Mouse (Mus musculus) lung, postnatal 14 days (tissue): ENCODE measurements around the gene Mylk.
"Not testable (repeated sequence)": the region's sequence is repeated elsewhere in the genome, so short reads cannot be mapped to it uniquely, and the experiment has no call there.

Experiments used
- DNase-seq: peaks from one replicate; pipeline ENCODE4 v3.0.0; 2021

Mylk gene

DNA sequence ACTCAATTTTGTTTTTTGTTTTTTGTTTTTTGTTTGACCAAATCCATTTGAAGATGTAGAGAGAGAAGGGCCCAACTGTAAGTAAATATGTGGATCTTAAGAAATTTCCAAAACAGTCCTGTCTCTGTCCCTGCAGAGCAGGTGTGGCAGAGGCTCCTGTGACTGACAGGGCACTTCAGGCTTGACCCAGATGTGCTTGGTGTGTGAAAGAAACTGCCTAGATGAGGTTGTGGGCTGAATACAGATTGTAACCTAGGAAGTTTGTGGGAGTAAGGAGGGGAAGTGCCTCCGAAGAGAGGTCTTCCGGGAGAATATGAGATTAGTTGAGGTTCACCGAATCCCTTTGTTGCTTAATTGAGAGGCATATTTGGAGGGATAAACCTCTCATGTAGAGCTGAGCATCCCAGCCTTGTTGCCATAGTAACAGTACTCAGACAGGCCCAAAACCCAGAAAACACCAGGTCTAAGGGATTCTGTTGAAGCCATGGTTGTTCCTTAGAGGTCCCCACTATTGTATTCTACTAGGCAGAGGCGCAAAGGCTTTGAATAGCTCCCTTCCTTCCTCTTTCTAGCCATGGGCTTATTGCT is 27.5 kb downstream of the Mylk start:
- DNase-seq = no peak

DNA sequence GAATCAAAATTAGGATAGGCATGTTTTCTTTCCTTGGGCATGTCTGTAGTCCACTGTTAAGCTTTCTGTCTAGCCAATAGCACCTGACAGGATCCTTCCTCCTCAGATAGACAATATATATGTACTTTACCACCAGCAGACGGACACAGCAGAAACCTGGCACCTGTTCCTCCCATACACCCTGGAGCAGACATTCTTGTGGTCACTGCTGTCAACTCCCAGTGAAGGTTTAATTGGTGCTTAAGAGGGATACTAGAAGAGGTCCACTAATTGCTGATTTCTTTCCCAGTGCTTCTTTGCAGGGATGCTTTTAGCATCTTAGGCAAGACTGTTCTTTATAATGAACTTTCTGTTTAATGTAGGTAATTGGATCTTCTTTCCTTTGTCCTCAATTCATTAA is 37.4 kb downstream of the Mylk start:
- DNase-seq = no peak

DNA sequence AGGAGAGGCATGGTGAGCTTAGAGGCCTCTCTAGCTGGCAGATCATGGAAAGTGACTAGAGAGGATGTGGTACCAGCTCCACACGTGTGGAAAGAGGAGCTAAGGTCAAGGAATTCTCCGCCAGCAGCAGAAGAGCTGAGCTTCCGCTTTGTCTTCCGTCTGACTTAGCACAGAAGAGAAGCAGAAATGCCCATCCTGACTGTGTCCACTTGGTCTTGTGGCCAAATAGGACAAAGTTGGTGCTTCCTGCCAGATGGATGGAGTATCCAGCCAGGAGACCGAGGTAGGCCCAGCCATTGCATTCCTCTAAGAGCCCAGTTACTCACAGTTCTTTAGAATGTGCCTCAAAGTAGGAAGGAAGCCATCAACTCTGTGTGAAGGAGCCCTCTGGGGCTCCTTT is 38.5 kb downstream of the Mylk start:
- no peak for DNase-seq

DNA sequence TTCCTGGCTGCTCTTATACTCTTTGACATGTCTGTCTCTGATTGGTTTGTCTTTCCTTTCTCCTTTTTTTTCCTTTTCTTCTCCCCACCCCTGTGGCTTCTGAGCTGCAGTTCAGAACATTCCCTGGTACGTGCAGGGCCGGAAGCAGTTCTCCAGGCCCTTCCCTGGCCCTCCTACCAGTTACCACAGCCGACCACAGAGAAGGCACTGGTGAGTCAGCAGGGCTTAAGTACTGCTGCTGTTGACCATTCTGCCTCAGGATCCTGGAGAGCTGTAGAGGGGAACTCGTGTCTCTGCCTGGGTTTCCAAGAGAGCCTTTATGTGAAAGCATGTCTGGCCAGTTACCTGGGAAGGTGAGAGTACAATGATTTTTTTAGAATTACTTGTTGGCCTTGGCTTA is 39.7 kb downstream of the Mylk start:
- DNase-seq = no peak

DNA sequence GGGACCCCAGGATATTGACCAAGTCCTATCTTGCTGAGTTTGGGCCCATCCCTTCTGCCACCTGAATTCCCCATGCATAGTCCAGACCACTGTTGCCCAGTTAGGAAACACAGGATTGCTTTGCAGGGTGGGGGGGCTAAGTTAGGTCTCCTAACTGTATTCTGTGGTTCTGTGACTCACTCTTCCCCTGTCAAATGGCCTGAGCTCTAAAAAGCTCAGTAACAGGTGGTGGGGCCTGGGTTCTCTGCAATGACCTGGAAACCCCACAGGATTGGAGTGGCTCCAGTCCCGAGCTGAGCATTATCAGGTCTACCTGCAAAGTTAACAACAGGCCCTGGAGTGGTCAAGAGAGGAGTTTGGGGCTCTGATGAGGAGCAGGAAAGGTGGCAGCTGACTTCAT is 47.5 kb downstream of the Mylk start:
- no peak for DNase-seq

GRCm38 (mm10) chr16:34793000-34793399 is 48.0 kb downstream of the Mylk start:
- no peak for DNase-seq

DNA sequence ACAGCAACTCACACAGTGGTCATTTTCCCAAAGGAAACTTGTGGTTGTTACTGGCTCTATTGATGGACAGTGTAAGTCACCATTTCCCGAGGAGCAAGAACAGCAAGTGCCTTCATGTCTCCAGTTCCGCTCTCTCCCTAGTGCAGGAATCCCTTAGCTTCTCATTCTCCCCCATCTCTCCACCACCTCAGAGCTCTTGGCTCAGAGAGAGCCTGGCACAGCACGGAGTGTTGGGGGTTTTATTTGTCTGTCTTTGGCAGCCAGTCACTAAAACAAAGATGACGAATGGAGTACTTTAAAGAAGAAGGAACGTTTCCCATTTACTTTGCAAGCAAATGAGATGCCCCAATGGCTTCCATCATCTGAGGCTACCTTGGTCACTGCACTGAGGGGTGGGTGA is 56.2 kb downstream of the Mylk start:
- no peak for DNase-seq

DNA sequence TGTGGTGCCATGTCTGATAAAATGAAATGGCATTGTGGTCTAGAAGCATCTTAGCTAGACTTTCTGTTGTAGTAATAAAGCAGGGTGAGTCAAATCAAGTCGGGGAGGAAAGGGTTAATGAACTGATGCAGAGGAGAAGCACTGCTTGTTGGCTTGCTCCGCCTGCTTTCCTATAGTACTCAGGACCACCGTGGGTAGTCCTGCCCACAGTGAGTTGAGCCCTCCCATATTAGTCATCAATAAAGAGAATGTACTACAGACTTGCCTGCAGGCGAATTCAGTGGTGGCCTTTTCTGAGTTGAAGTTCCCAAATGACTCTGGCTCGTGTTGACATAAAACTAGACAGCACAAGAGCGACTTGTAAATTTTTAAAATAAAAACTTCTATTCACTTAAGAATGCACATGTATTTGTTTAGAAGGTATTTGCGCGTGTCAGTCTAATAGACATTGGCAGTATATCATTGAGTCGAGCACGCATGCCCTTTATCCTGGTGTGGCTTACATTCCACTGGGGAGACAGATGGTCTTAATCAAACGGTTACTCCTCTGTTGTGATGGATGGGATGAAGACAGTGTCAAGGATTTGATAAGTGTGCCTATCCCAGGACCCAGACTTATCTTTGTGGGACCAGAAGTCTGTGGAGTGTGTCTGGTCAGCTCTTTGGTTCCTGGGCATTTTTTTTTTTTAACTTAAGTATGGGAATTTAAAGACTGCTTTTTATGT is 59.4 kb downstream of the Mylk start:
- no peak for DNase-seq

DNA sequence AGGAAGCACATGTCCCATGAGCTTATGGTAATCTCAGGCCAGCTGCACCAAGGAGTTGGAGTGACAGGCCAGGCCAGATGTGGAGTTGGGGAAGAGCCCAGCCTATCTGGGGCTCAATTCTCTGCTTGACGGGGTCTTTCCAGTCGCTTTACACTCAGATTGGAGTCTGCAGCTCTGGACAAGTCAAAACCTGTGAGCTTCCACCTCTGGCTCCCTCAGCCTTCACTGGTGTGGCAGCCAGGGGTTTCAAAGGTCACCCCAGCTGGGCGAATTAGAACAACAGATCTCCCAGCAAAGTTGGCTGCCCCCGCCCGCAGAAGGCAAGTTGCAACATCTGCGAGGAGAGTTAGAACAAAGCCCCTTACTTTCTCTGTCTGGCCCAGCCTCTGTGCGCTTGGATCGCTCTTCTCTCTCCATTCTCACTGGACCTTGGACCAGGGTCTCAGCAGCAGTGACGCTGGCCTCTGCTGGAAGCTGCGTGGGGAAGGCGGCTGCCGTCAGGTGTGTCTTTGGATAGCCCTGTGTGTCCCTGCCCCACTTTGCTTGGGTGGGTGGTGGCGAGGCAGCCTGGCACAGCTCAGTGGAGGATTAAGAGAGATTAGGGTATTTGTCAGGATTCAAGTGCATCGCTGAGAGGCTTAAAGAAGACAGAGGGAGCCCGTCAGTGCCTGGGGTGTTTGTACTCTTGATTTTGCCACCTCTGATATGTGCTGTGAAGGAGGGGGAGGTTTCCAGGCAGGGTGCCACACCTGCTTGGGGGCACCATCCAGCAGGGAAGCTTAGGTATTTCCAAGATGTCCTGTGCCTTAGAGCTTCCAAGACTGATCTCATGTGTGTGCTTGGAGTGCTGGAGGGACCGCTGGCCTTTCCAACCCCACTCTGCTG is 62.1 kb downstream of the Mylk start:
- peak; percentile 70 for DNase-seq

DNA sequence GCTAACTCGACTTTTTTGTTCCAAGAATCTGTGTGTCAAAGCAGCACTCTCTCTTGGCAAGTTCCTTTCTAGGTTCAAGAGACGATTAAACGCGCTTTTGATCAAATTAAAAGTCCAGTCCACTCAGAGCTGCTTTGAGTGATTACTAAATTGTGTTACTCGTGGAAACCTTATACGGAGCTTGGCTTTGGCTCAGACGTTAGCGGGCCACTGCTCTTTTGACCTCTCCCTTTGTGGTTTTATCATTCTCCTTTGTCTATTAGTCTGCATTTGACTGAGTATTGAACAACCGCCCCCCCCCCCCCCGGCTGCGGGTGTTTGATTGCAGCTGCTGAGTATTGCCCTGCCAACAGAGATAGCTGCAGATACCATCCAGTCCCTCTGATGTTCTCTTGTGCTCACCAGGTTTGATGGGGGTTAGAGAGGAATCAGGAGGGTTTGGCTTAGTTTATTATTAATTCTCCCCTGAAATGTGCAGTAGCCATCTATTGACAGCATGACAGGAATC is 62.8 kb downstream of the Mylk start:
- DNase-seq = no peak

DNA sequence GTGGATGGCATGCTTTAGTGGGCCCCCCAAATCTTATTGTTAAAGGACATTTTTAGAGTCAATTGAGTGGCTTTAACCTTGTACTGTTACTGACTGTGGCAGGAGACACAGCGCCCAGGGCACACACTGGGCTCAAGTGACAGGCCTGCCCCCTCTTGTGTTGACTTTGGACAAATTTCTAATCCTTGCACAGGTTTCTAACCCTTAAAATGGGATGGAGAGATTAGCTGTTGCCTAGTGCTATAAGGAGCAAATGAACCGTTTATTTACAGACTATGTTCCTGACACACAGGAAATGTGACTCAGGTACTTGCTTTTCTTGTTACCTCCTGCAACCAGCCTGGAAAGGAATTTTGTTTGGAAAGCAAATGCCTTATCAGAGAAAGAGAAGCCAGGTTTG is 67.2 kb downstream of the Mylk start:
- DNase-seq = no peak

- DNase-seq = not testable (repeated sequence)
These were observed 68.2 kb downstream of the Mylk start for GRCm38 (mm10) chr16:34813161-34813560.

- no peak for DNase-seq
These were observed 68.6 kb downstream of the Mylk start for GRCm38 (mm10) chr16:34813570-34813969.

DNA sequence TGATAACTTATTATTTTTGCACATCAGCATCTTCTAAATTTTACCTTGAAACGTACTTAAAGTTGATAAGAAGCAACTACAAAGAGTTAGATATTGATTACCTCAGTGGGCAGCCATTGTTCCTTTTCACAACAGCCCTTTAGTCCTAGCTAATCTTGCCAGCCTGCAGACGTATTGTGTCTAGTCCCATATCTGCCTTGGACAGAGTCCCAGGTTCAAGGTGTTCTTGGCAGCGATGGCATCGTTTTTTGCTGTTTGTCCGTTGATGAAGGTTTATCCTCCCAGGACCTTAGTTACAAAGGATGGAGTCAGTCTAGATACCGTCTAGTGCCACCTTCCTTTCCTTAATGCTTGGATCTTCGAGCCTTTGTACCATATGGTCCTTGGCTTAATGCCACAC is 69.6 kb downstream of the Mylk start:
- no peak for DNase-seq

DNA sequence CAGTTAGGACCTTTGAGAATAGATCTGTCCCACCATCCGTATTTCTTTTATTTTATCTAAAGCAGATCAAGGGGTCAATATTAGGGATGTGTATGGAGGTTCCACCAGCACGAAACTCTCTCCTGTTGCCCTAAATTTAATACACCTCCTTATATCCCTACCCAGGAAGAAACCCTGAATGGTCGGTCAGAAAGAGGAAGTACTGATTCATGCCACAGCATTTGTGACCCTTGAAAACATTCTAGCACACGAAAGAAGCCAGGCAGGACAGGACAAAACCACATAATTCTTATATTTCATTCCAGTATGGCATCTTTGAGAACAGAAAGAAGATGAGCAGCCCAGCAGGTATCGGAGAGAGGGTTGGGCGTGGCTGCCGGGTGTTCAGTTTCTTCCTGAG is 71.5 kb downstream of the Mylk start:
- DNase-seq = no peak

DNA sequence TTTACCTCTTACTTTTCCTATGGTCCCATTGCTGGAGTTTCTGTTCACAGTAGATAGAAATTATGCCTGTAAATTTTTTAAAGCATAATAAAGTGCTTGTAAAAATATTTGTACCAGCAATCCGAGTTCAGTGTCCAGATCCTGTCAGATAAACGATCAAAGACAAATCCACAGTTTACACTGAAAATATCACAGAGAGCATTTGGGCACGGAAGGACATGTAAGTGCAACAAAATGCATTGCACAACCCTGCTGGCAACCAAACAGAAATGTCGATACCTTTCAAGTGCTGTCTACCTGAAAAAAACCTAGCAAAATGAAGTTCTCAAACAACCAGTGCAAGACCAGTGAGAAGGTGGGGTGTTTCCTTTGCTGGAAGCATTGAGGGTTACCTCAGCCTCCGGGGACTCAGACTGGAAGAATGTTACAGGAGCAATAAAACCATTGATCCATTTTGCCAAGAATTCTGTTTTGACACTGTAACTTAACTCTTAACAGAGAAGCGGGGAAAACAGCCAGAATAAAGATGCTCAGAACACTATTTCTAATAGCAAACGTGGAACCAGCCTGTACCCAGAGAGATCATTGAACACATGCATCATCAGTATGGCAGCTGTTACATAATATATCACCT is 80.2 kb downstream of the Mylk start:
- DNase-seq = no peak

GRCm38 (mm10) chr16:34834477-34834876 is 89.5 kb downstream of the Mylk start:
- no peak for DNase-seq

DNA sequence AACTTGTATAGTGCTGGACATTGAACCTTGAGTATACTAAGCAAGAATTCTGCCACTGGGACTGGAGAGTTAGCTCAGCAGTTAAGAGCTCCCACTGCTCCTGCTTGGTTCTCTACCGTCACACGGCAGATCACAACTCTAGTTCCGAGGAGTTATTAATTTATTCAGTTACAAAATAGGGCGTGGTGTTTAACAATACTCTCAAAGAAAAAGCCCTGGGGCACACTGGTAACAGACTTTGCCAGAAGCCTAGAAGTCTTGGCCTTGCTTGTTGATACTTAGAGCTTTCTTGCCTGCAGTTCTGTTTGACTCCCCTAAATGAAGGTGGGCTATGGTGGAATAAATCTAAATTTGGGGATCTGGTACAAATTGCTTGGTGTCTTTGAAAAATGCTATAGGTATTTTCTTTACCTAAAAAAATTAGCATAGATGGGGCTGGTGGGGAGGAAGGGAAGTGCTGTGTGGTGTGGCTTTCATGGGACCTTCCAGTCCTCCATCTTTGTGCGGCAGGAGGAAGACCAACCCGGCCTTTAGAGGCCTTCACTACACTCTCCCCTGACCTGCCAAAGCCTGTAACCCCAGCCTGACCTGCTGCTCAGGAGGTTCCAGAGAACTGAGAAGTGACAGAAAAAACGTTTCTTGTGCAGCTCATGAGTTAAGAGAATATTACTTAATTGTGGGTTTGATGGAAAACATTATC is 94.1 kb downstream of the Mylk start:
- no peak for DNase-seq

DNA sequence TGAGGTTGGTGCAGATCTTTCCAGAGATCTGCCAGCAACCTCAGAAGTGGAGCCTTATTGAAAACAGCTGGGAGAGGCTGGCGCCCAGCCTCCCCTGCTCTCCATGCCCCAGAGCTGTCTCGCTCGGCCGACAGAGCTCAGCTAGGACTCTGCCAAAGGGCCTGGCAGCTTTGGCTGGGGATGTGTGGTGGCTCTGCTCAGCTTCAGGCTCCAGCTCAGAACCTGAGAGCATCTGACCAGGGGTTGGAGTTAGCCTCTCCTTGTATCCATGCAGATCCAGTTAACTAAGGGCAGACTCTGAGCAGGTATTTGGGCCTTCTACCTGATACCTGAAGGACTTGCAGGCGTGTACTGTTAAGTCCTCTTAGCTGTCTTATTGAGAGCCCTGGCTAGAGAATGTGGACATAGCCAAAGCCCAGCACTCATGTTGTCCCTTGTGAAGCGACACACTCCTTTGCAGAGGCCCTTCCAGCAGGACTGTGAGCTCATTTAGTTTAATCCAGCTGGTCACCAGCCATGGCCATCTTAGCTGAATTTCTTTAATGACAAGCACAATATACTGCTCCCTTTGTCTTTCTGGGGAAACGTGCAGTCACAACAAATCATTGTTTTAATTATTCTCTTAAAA is 94.8 kb downstream of the Mylk start:
- peak; percentile 64 for DNase-seq

GRCm38 (mm10) chr16:34844783-34845182 is 99.8 kb downstream of the Mylk start:
- DNase-seq = no peak

DNA sequence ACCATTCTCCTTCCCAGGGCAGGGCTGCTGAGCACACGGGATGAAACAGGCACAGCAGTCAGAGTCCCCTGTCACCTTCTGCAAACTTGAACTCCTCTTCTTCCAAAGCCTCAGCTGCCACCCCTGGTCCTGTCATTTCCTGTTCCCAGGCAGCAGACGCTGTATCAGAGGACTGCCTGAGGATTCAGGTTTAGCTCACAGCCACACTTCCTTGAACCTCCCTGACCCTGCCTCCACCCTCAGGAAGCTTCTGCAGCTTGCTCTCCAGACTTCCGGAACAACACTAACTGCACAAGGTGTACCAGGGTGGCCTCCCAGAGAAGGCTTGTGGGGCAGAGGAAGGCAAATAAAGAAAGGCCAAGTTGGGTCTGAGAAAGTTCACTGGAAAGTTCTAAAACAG is 102.6 kb downstream of the Mylk start:
- no peak for DNase-seq

DNA sequence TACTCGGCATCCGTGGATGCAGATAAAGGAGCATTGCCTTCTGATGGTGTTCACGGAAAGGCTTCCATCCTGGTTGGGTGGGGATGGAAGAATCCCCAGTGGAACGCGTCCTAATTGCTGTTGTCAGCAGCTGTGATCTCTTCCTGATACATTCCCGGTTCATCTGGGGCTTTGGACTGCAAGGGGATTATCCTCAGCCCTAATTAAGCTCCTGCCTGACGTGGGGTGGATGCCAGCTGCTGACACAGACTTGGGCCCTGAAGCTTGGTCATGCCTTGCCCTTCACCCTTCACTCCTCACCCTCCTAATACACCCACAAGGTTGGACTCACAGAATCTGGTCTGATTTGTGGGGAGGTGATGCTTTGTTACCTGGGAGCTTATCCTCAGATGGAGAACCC is 109.1 kb downstream of the Mylk start:
- no peak for DNase-seq
